8 mouse cellular contexts compared by ENCODE assay signal in the genomic region with DNA sequence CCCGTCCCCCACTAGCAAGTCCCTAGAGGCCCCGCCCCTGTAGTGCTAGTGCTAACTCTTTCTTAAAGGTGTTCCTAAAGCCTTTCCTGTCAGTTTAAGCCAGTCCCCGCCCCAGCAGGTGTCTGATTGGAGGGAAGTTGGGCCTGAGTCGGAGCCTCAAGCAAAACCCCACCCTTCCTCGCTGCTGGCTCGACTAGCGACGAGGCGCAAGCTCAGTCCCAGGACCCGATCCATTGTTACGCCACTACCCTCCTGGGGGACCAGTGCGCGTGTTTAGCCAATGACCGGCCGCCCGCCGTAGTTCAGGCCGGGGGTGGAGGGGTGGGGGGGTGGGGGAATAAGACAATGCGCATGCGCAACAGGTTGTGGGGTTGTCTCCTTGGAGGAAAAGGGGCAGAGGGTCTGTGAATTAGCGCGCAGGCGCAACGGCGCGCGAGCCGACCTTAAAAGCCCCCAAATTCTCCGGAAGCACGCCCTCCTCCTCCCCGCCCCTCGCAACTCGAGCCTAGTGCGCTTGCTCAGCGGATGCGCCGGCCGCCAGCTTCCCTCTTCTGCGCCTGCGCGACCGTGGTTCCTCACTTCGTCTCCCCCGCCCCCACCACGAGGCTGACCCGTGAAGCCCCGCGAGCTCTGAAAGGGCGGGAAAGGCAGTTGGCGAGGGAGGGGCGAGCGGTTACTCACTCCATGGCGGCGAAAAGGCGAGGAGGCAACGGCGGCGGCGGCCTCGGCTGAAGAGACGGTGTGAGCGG. TPM values are rescaled to one million over a fixed set of nuclear protein-coding genes. Genes with fewer than 3 reads are reported as not detected.
A peak's percentile ranks its signal among the peaks of the same experiment; 100 is the strongest.
DNase-seq lines count a peak whose midpoint lies in the region; ATAC-seq lines count a peak whose summit lies in the region.

TSS of gene Nup62 (plus strand) at position 368 of the 749 bp plus-strand sequence.
TSS of gene Il4i1 (plus strand) at position 667 of the 749 bp plus-strand sequence.

- no peaks in the 10 kb centered on the region for H3K9me3 ChIP-seq in hindbrain, embryonic 12.5 days (replicated peaks)

- peak within 1 kb of the TSS; percentile 89 for H3K9ac ChIP-seq in hindbrain, embryonic 12.5 days

- H3K27me3 ChIP-seq in hindbrain, embryonic 12.5 days = no peaks in the 10 kb centered on the region

- peak; percentile 95 for ATAC-seq in hindbrain, embryonic 12.5 days (ENCODE audit: low FRiP score)

- peak within 1 kb of the TSS; percentile 83 for H3K4me3 ChIP-seq in hindbrain, embryonic 12.5 days

- under 1% methylated on average over 61 of the region's 62 CpGs for WGBS in hindbrain, embryonic 12.5 days

- H3K36me3 ChIP-seq in hindbrain, embryonic 12.5 days = peaks cover 5% of the 10 kb centered on the region

- peaks cover 44% of the 10 kb centered on the region for H3K4me1 ChIP-seq in hindbrain, embryonic 12.5 days

- H3K27ac ChIP-seq in hindbrain, embryonic 12.5 days = peak within 1 kb of the TSS; percentile 96

- DNase-seq in NIH3T3 (ENCODE audit: low read depth) = peak; percentile 99
- peak; percentile 100 for DNase-seq in cerebellum, postnatal 10 days
- DNase-seq in frontal cortex, postnatal 10 days (ENCODE audit: low spot score in 2 of 2) = peak; percentile 99
- peak; percentile 99 for DNase-seq in layer of hippocampus, postnatal 14 days (ENCODE audit: low spot score in 2 of 2)
- peak; percentile 99 for DNase-seq in lung, postnatal 14 days
- DNase-seq in retina, adult 2 months (ENCODE audit: low read depth, low spot score) = peak; percentile 91
- peak; percentile 99 to 100 for DNase-seq in thymus, postnatal 36 days

- H3K4me2 ChIP-seq in hindbrain, embryonic 12.5 days (replicated peaks) = peak within 1 kb of the TSS; percentile 80

RNA-seq across cellular contexts. Expression of gene Nup62, which starts in this region (rescaled TPM):
- polyA plus RNA-seq in hindbrain, embryonic 12.5 days (2016; fragmentation: Nextera tagmentation; extraction: Ambion mirVana) = 69.8 and 73.9 TPM in 2 replicates
- total RNA-seq in layer of hippocampus, postnatal 14 days (2021) = 10 to 100 TPM; 29.6 to 36.7 TPM

RNA-seq across cellular contexts. Expression of gene Il4i1, which starts in this region (rescaled TPM):
- polyA plus RNA-seq in hindbrain, embryonic 12.5 days (2016; fragmentation: Nextera tagmentation; extraction: Ambion mirVana) = 1.8 and 2.5 TPM in 2 replicates
- 1 to 10 TPM; 1.5 to 1.8 TPM for total RNA-seq in layer of hippocampus, postnatal 14 days (2021)

Comparison
In these comparisons a context has a peak if more than half of its experiments do, and no peak if none do; other contexts are left out.
1. Peak in every context shown above with its lines: DNase-seq, ATAC-seq, H3K4me3 ChIP-seq and H3K27ac ChIP-seq.